Mouse (Mus musculus): ENCODE measurements around the gene Mbd3.

DNA sequence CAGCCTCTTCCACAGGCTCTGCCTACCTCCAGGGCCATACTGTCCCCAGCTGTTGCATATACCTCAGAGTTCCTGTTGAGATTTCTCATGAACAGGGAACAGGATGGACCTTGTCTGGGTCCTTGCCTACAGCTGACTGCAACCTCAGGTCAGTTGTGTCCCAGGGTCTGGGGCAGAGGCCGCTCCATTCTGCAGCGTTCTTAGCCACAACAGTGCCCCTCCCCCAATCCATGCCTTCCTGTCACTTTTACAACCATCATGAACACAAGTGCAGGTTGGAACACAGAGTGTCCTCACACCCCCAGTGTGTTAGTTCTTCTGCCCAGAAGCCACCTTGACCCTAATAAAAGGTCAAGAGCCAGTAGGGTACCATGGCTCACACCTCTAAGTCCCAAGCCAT, 10.6 kb downstream of the Mbd3 start:
- TF ChIP-seq CTCF (IDR thresholded peaks at IDR 0.05; ENCODE audit: extremely low read depth, insufficient read depth, low read length) (no peak), POLR2A (IDR thresholded peaks at IDR 0.05; ENCODE audit: extremely low read depth, insufficient read depth, low read length) (no peak)
